Mouse (Mus musculus): ENCODE measurements around the gene Setdb1. TPM values are rescaled to one million over a fixed set of nuclear protein-coding genes. Genes with fewer than 3 reads are reported as not detected.
A peak's percentile ranks its signal among the peaks of the same experiment; 100 is the strongest.
"Not testable (repeated sequence)": the region's sequence is repeated elsewhere in the genome, so short reads cannot be mapped to it uniquely, and the experiment has no call there.

Gene Setdb1
- polyA plus RNA-seq (2015; fragmentation: Nextera tagmentation; extraction: Ambion mirVana), result 39.3 and 42.7 TPM in 2 replicates

GRCm38 (mm10) chr3:95356701-95357449 lies at the start of gene Setdb1:
TSS of gene Setdb1 (minus strand) at chr3:95357202.
- Histone ChIP-seq H3K27ac (replicated peaks) (peak within 1 kb of the TSS; percentile 62; the same call in 1 of the 2 replicates), H3K9ac (peak within 1 kb of the TSS; percentile 47), H3K4me2 (peak within 1 kb of the TSS; percentile 50), H3K4me3 (peak within 1 kb of the TSS; percentile 45), H3K36me3 (peaks cover 17% of the 10 kb centered on the region)
- under 1% methylated on average over 29 of the region's 57 CpGs for WGBS
- H3K27me3 ChIP-seq; H3K9me3 ChIP-seq; H3K4me1 ChIP-seq (replicated peaks): not testable (repeated sequence)
- peak; percentile 96 for ATAC-seq (ENCODE audit: low FRiP score, low read depth)

- no peaks in the 10 kb centered on the region for H3K27me3 ChIP-seq
- no peak within 1 kb of the TSS for H3K9ac ChIP-seq
- WGBS, result 86% methylated on average over 3 of the region's 3 CpGs
- no peak for ATAC-seq (ENCODE audit: low FRiP score, low read depth)
- H3K4me3 ChIP-seq, result no peak within 1 kb of the TSS
- H3K36me3 ChIP-seq, result no peaks in the 10 kb centered on the region
- H3K9me3 ChIP-seq, result no peaks in the 10 kb centered on the region
- no peak within 1 kb of the TSS for H3K4me2 ChIP-seq
- H3K27ac ChIP-seq (replicated peaks), result no peak within 1 kb of the TSS
- H3K4me1 ChIP-seq (replicated peaks), result no peaks in the 10 kb centered on the region
Measured at GRCm38 (mm10) chr3:95402741-95403140, 45.7 kb upstream of the Setdb1 start, which contains the start of gene 4930558C23Rik. TSS of gene 4930558C23Rik (minus strand) at chr3:95402841.

- H3K4me2 ChIP-seq, result no peak overlapping the region
- H3K36me3 ChIP-seq, result no peaks in the 10 kb centered on the region
- H3K27me3 ChIP-seq, result no peaks in the 10 kb centered on the region
- ATAC-seq (ENCODE audit: low FRiP score, low read depth), result no peak
- H3K4me1 ChIP-seq (replicated peaks), result no peaks in the 10 kb centered on the region
- no peak overlapping the region for H3K27ac ChIP-seq (replicated peaks)
- H3K4me3 ChIP-seq, result no peak overlapping the region
- 85% methylated on average over 4 of the region's 4 CpGs for WGBS
- H3K9ac ChIP-seq, result no peak overlapping the region
- H3K9me3 ChIP-seq, result no peaks in the 10 kb centered on the region
Measured at GRCm38 (mm10) chr3:95394385-95394784, 37.4 kb upstream of the Setdb1 start.

GRCm38 (mm10) chr3:95385401-95386075 lies 28.5 kb upstream of the Setdb1 start:
- WGBS, result 93% methylated on average over 5 of the region's 5 CpGs
- H3K4me2 ChIP-seq, result no peak overlapping the region
- no peak for ATAC-seq (ENCODE audit: low FRiP score, low read depth)

GRCm38 (mm10) chr3:95373208-95373607 lies 16.2 kb upstream of the Setdb1 start:
- Histone ChIP-seq H3K27me3 (no peaks in the 10 kb centered on the region), H3K4me1 (replicated peaks) (no peaks in the 10 kb centered on the region), H3K9ac (no peak overlapping the region), H3K4me3 (no peak overlapping the region), H3K36me3 (no peaks in the 10 kb centered on the region), H3K9me3 (peaks cover 5% of the 10 kb centered on the region; the same call in 1 of the 2 replicates), H3K4me2 (no peak overlapping the region), H3K27ac (replicated peaks) (no peak overlapping the region)
- ATAC-seq (ENCODE audit: low FRiP score, low read depth), result no peak
- 91% methylated on average over 10 of the region's 10 CpGs for WGBS

More at GRCm38 (mm10) chr3:95385401-95386075, 28.5 kb upstream of the Setdb1 start:
- Histone ChIP-seq H3K9me3 (no peaks in the 10 kb centered on the region), H3K27me3 (no peaks in the 10 kb centered on the region), H3K27ac (replicated peaks) (no peak overlapping the region), H3K9ac (no peak overlapping the region), H3K4me1 (replicated peaks) (no peaks in the 10 kb centered on the region), H3K36me3 (no peaks in the 10 kb centered on the region), H3K4me3 (no peak overlapping the region)

- H3K27ac ChIP-seq (replicated peaks), result no peak overlapping the region
- H3K4me3 ChIP-seq, result no peak overlapping the region
- H3K36me3 ChIP-seq, result no peaks in the 10 kb centered on the region
Measured at GRCm38 (mm10) chr3:95370101-95370500, 13.1 kb upstream of the Setdb1 start.

GRCm38 (mm10) chr3:95360276-95360675 lies 3.3 kb upstream of the Setdb1 start:
- WGBS, result 89% methylated on average over 3 of the region's 3 CpGs
- not testable (repeated sequence) for H3K27me3 ChIP-seq; H3K9me3 ChIP-seq; H3K4me1 ChIP-seq (replicated peaks); H3K27ac ChIP-seq (replicated peaks); H3K4me3 ChIP-seq; H3K4me2 ChIP-seq; H3K36me3 ChIP-seq; H3K9ac ChIP-seq; ATAC-seq (ENCODE audit: low FRiP score, low read depth)

More at GRCm38 (mm10) chr3:95370101-95370500, 13.1 kb upstream of the Setdb1 start:
- Histone ChIP-seq H3K4me1 (replicated peaks) (no peaks in the 10 kb centered on the region), H3K4me2 (no peak overlapping the region), H3K9me3 (no peaks in the 10 kb centered on the region), H3K27me3 (no peaks in the 10 kb centered on the region), H3K9ac (no peak overlapping the region)
- no peak for ATAC-seq (ENCODE audit: low FRiP score, low read depth)

- H3K36me3 ChIP-seq, result peaks cover 12% of the 10 kb centered on the region
- WGBS, result 98% methylated on average over 2 of the region's 2 CpGs
Measured at GRCm38 (mm10) chr3:95357746-95358145, 744 bp upstream of the Setdb1 start.

GRCm38 (mm10) chr3:95355911-95356544 lies 974 bp downstream of the Setdb1 start:
- H3K36me3 ChIP-seq, result peaks cover 21% of the 10 kb centered on the region
- peak overlapping the region; percentile 50 for H3K4me2 ChIP-seq
- ATAC-seq (ENCODE audit: low FRiP score, low read depth); H3K27me3 ChIP-seq; H3K27ac ChIP-seq (replicated peaks); H3K4me1 ChIP-seq (replicated peaks); H3K9ac ChIP-seq; H3K9me3 ChIP-seq: not testable (repeated sequence)
- H3K4me3 ChIP-seq, result peak overlapping the region; percentile 45
- 25% methylated on average over 10 of the region's 19 CpGs for WGBS

More at GRCm38 (mm10) chr3:95357746-95358145, 744 bp upstream of the Setdb1 start:
- H3K9ac ChIP-seq, result no peak overlapping the region
- H3K9me3 ChIP-seq, result no peaks in the 10 kb centered on the region
- H3K4me3 ChIP-seq, result no peak overlapping the region
- ATAC-seq (ENCODE audit: low FRiP score, low read depth), result no peak
- no peak overlapping the region for H3K4me2 ChIP-seq
- no peak overlapping the region for H3K27ac ChIP-seq (replicated peaks)
- H3K27me3 ChIP-seq, result no peaks in the 10 kb centered on the region
- H3K4me1 ChIP-seq (replicated peaks), result peaks cover 6% of the 10 kb centered on the region

- Histone ChIP-seq H3K4me2 (no peak overlapping the region), H3K27ac (replicated peaks) (no peak overlapping the region), H3K4me1 (replicated peaks) (no peaks in the 10 kb centered on the region), H3K9ac (no peak overlapping the region), H3K9me3 (no peaks in the 10 kb centered on the region), H3K27me3 (no peaks in the 10 kb centered on the region), H3K4me3 (no peak overlapping the region), H3K36me3 (peaks cover 81% of the 10 kb centered on the region)
- no peak for ATAC-seq (ENCODE audit: low FRiP score, low read depth)
Measured at GRCm38 (mm10) chr3:95349491-95349890, 7.5 kb downstream of the Setdb1 start.

- H3K27me3 ChIP-seq; H3K27ac ChIP-seq (replicated peaks); ATAC-seq (ENCODE audit: low FRiP score, low read depth); H3K9ac ChIP-seq; H3K4me1 ChIP-seq (replicated peaks); H3K4me2 ChIP-seq; H3K4me3 ChIP-seq; H3K9me3 ChIP-seq: not testable (repeated sequence)
- WGBS, result 92% methylated on average over 5 of the region's 5 CpGs
- peaks cover 80% of the 10 kb centered on the region for H3K36me3 ChIP-seq
Measured at GRCm38 (mm10) chr3:95348343-95348742, 8.7 kb downstream of the Setdb1 start.

GRCm38 (mm10) chr3:95346454-95346853 lies 10.5 kb downstream of the Setdb1 start:
- no peaks in the 10 kb centered on the region for H3K27me3 ChIP-seq
- peaks cover 85% of the 10 kb centered on the region for H3K36me3 ChIP-seq
- H3K4me2 ChIP-seq, result no peak overlapping the region
- H3K9me3 ChIP-seq, result no peaks in the 10 kb centered on the region
- no peaks in the 10 kb centered on the region for H3K4me1 ChIP-seq (replicated peaks)
- WGBS, result 95% methylated on average over 7 of the region's 7 CpGs
- H3K27ac ChIP-seq (replicated peaks), result no peak overlapping the region
- no peak for ATAC-seq (ENCODE audit: low FRiP score, low read depth)
- H3K4me3 ChIP-seq, result no peak overlapping the region
- no peak overlapping the region for H3K9ac ChIP-seq

All from hindbrain, embryonic 15.5 days (tissue).